Mouse (Mus musculus) cerebellum, adult 2 months (tissue): ENCODE results near the gene Ptprz1.

Source experiments
- CTCF ChIP-seq: fragments of 200-500 bp; IDR thresholded peaks from 2 replicates; pipeline ENCODE4 v1.5.1; 2011; ENCODE audit warnings: low read depth, mild to moderate bottlenecking, control low read depth, low read length, moderate library complexity, borderline replicate concordance; ENCODE audit not compliant: insufficient read depth
- POLR2A ChIP-seq: fragments of 200-500 bp; IDR thresholded peaks from 2 replicates; pipeline ENCODE4 v1.6.1; 2011; ENCODE audit warnings: low read length, control low read depth, borderline replicate concordance; ENCODE audit not compliant: insufficient read depth

DNA sequence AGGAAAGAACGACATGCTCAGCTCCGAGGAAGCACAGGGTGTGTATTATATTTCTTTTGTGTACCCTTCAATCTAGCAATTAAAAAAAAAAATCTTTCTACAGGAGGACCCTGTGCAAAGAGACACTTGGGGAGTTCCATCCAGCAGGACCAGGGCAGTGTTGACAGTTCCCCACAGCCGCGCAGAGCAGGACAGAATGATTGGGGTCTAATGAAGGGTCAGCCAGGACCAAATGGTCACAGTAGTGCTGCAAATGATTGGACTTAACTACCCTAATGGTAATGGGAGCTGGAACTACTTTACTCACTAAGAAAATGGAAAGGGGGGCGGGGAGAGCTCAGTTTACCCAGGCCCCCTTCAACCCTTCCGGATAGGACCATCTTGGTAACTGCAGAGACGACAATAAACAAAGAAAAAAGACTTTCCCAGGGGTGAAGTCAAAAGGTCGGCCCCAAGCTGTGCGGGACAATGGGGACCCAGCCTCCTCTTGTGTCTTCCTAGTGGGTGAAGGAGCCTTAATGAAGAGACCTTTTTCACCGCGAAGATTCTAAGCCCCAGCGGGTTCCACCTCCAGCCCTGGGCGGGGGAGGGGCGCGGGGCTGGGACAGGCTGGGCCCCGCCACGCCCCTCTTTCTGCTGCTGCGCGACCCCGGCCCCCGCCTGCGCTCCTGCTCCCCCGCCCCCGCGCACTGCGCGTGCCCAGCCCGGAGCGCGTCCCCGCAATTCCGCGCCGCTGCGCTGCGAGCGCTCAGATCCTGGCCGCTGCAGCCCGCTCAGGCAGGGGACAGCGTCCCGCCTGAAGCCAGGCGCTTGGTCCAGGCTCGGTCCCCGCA lies at the start of gene Ptprz1:
- TF ChIP-seq POLR2A (no peak), CTCF (no peak)
